Mouse (Mus musculus): ENCODE data around the gene Hsd17b2.

The Hsd17b2 gene

DNA sequence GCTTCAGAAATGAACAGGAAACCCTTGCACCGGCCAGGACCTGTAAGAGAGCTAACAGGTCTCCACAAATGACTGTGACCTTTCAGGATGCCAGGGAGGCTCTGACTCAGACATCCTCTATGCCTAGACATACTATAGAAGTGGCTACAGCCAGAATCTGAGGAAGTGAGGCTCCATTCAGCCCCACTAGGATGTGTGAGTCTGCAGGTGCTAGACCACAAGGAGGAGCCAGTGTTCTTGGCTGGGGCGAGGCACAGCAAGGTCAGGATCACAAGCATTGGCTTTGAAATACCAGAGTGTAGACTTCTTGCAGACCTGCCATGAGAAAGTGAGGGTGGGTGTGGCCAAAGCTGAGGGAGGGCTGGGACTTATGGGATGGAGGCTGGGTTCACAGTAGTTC is 70.9 kb downstream of the Hsd17b2 start:
- no peak for DNase-seq (ENCODE audit: low read depth, low spot score)

DNA sequence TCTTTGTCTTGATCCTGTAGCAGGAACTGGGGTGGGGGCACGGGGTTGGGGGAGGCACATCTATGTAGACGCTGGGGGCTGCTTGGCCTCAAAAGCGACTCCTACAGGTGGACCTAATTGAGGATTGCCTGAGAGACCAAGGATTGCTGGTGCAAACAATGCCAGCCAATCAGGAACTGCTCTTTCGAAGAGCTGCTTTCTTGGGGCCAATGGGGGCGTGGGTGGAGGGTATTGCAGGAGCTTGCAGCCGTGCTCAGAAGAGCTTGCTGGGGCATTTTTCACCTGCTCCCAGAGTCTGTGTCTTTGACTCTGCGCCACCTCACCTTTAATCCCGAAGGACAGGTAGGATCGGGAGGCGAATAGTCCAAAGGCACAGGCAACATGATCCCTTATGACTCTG is 73.9 kb downstream of the Hsd17b2 start:
- no peak for DNase-seq (ENCODE audit: low read depth, low spot score)

DNA sequence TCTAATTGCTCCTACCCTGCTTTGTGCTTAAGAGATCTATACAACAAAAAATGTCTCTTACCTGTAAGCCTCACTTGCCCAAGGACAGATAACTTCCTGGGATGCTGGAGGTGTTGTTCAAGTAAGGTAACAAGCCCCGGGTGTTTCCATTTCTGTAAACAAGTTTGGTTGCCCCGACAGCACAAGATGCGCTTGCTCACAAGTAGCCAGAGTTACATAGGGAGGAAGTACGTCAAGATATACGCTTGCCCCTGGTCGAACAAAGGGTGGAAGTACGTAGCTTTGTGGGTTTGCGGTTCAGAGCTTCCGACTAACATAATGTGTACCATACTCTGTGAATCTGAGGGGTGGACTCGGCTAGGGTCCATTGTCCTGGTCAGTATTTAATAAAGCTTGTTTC is 74.4 kb downstream of the Hsd17b2 start:
- DNase-seq (ENCODE audit: low read depth, low spot score), result no peak

DNA sequence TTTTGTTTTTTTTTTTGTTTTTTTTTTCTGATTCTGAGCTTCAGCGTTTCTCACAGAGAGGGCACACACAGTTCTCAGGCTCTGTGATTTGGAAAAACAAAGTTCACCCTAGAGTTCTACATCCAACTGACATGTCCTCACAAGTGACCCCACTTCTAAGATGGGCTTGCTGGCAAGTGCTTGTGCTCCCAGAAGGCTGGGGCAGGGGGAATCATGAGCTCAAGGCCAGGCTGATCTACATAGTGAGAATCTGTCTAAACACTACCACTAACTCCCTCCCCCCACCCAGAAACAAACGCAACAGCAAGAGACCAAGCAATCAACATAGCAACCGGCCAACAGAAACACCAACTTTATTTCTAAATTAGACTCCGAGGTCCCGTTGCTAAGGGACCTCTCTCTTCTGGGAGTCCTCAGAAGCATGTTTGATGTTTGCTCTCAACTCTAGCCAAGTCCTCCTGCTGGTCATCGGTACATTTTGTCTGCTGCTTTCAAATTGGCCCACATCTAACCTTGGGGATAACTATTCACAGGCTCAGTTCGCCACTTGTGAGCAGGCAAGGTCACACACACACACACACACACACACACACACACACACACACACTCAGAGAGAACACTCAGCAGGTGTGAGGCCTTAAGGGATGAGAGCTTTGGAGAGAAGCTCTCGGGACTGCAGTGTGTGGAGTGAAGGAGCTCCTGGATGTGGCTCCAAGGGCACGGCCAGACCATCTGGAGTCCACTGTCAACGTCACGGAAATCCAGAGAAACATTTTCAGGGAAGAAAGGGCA is 77.0 kb downstream of the Hsd17b2 start:
- DNase-seq (ENCODE audit: low read depth, low spot score), result no peak

DNA sequence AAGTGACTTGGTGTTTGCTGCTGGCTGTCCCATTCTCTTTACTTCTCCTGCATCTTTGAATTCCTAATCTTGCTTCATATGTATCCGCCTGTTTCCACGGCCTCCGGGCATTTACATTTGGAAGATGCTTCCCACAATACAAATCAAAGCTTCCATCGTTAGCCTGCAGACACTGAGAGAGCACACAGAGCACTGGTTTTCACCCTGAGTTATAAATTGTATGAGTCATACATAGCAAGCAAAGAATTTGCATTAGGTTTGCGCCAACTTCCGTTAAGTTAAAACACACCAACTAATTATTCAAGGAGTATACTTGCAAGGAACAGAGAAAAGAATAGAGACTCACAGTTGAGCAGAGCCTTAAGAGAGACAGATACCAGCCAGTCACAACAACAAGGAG is 77.6 kb downstream of the Hsd17b2 start:
- DNase-seq (ENCODE audit: low read depth, low spot score), result no peak

DNA sequence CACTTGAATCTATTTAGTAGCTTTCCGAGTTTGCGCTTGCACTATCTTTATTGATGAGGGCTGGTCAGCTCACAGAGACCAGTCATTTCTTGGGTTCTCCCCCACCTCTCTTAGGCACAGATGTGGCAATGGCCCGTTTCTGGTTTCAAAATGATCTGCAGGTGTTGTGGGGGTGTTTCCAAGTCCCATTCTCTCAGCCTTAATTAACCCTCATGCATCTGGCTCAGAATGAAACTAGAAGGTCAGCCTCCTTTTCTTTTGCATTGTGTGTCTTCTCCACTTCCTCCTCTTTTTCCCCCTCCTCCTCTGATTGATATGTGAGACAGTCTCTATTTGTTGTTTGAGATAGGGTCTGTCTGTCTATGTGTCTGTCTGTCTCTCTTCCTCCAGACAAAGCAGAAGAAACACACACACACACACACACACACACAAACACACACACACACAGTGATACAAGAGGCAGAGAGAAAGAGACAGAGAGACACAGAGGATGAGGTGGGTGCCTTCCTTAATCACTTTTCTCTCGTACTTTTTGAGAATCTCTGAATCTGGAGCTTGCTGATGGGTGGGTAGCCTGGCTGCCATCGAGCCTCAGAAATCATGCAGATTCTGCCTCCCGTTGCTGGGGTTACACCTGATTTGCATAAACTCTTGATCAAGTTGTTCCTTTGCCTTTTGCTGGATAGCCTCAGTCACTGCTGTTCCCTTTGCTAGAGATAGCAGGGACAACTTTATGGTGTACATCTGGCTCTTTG is 79.8 kb downstream of the Hsd17b2 start:
- DNase-seq (ENCODE audit: low read depth, low spot score), result no peak

DNA sequence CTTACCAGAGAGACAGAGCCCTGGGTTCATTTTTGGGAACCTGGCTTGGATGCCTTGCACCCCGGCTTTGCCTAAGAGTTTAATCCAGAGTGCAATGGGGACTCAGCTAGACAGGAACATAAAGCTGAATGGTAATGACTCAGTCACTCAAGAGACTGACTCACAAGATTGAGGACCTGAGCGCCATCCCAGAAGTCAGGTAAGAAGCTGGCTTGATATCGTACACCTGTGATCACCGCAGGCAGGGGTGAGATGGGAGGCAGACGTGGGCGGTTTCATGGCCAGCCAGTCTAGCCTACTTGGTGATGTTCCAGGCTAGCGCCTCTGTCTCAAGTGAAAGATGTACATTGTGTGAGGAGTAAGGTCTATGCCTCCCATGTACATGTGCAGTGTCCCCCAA is 81.3 kb downstream of the Hsd17b2 start:
- no peak for DNase-seq (ENCODE audit: low read depth, low spot score)

DNA sequence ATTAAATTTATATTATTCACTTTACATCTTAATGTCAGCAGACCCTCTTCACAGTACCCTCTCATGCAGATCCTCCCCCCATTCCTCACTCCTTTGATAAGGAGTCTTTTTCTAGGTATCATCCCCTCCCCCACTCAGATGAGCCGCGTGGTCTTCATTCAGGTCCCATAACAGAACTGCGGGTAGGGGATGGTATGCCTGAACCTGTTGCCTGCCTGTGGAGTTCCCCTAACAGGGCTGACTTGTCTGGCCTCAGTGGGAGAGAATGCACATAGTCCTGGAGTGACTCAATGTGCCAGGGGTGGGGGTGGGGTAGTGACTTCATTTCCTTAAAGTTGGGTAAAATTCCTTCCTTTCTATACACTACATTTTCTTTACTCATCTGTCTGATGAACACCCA is 84.7 kb downstream of the Hsd17b2 start:
- DNase-seq (ENCODE audit: low read depth, low spot score), result no peak

DNA sequence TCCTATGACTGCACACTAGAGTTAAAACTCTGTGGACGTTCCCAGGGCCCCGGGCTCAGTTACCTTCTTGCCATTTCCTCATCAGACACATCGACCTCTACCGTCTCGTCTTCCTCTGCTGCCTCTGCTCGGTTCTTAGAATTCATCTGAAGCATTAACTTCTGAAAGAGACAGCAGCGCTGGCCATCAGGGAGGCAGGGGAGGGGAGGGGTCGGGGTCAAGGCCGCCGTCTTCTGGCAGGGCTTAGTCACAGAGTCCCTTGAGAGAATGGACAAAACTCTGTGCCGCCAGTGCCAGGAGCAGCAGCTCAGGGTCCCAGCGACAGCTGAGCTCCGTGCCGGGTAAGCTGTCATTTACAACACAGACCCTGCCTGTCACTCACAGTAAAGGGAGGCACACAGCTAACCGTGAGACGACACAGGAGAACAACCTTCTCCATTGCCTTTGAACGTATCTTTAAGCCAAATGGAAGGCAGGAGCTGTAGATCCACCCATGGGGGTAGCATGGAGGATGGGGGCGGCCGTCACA is 91.0 kb downstream of the Hsd17b2 start:
- no peak for DNase-seq (ENCODE audit: low read depth, low spot score)

DNA sequence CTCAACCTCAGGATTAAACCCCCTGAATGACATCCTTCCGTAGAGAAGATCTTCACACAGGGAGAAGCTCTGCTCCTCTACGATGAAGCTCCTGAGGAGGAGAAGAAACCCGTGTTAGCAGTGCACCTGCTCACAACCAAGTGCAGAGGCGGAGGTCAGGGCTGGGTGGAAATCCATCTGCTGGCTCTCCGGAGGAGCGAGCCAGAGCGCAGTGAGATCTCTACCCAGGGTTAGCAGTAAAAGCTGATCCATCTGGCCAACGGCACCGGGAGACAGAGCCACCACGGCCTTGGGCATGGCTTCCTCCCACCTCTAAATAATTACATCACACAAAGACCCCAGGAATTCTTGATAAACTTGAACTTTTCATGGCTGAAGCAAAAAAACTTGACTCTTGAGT is 92.9 kb downstream of the Hsd17b2 start:
- DNase-seq (ENCODE audit: low read depth, low spot score), result no peak

DNA sequence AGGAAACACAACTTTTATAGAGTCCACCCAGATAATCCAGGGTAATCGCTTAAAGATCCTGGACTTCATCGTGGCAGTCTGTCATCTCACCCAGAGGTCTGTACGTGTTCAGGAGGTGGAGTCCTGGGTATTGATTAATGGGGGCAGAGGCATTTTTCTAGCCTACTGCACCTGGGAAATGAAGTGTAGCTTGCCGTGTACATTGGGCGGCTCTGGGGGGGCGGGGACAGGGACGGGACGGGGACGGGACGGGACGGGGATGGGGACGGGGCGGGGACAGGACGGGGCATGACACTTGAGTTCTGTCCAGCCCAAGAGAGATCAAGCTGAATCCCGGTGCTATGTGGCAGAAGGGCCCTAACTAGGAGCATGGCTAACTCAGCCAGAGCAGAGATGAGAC is 94.8 kb downstream of the Hsd17b2 start:
- no peak for DNase-seq (ENCODE audit: low read depth, low spot score)

DNA sequence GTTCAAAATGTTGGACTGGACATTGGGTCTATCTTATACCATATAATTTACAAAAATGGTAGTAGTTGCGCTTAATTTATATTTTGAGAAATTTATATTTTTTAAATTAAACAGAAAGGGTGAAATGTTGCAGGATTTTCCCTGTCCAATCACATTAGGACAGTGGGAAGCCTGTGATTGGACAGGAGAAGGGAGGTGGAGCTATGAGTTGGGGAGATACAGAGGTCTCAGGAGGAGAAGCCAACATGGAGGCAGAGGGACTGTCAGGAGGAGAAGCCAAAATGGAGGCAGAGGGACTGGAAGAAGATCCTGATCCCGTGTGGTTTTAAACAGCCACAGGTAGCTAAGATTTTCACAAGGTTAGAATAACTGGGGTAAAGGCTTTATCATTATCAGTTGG is 96.4 kb downstream of the Hsd17b2 start:
- no peak for DNase-seq (ENCODE audit: low read depth, low spot score)

DNA sequence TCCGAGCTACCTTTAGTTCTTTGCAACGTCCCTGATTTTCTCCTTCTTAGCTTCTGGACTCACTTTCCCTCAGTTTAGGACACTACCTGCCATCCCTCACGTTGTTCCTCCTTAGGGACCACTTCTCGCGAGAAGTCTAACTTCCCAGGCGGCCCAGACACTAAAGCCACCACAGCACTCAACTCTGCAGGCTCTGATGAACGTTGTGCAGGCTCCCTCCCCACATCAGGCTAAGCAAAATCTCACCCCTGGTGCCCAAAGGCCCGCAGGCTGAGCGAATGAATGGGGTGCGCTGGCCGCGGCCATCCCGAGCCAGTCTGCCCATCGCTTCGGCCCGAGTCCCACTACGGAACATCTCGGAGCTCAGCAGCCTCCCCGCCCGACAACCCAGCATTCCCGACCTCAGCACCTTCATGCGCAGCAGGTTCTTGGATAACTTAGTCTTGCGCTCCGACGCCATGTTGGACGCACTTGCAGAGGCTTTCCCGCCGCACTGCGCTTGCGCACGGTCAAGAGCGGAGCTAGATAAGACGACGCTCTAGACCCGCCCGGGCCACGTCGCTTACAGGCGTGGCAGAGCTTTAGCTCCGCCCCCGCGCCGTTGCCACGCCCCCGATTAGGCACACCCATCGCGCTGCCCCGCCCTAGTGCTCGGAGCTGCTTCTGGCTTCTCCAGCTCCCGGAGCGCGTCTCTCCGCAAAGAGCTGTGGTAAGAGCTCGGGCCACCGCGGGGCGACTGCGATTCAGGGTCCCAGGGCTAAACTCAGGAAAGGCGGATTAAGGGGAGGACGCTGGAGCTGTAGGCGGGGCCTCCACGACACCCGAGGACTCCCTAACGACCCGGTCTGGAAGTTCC is 100.0 kb downstream of the Hsd17b2 start, which contains the start of gene Mphosph6:
TSS of gene Mphosph6 (minus strand) at position 501 of the 856 bp plus-strand sequence.
- DNase-seq (ENCODE audit: low read depth, low spot score), result peak; percentile 99

DNA sequence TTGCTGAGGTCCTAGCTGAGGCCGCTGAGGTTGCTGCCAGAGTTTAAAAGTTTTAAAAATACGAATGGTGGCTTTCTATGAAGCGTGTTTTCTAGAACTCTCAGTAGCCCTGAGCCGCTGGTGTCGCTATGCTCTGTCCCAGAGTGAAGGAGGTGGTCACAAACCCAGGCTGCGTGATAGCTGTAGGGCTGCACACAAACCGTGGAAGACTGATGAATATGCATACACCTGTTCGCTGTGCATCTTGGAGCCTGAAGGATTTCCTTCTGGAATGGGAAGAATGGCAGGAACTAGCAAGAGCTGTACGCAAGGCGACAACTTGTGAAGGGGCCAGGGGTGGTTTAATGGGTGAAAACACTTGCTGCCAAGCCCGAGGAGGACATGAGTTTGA is 100.6 kb downstream of the Hsd17b2 start:
- no peak for DNase-seq (ENCODE audit: low read depth, low spot score)

DNA sequence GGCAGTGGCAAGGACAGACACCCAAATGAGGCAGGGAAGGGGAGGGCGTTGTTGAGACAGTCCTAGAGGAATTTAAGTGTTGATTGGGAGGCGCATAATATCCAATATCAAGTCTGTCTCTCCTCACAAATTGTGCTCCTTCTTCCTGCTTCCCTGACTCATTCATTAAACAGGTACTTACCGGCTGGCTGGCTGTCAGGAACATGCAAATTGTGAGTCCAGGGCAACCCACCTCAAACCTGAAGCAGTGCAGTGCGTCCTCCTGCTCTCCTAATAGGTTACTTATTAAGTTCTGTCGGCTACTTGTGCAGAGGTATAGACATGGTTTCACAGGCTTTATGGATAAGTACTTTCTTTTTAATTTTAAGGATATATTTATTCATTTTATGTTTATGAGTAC is 103.7 kb downstream of the Hsd17b2 start:
- DNase-seq (ENCODE audit: low read depth, low spot score), result no peak

Measured in skeletal muscle tissue, adult 2 months (tissue).